Mouse (Mus musculus): ENCODE results near the gene Snx14. TPM values are rescaled to one million over a fixed set of nuclear protein-coding genes. Genes with fewer than 3 reads are reported as not detected.

Gene Snx14
- total RNA-seq, 1 experiment from 2014 or later: 66.7 TPM

GRCm38 (mm10) chr9:88380542-88380941 lies 58.2 kb downstream of the Snx14 start:
- no peak for DNase-seq

DNA sequence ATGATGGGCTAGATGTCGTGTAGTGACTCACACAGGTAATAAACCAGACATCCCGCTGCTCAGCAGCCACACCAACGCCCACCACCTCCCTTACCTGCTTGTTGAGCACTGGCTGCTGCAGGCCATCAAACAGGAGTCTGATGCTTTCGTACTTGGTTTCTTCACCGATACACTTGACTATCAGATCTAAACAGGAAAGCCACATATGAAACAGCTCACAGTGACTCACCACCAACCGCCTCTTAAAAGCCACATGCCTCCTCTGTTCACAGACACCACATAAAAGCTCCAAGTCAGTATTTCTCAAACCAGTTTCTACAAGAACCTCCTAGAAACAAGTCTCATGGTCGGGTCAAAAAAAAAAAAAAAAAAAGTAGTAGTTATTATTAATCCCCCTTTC lies 58.7 kb downstream of the Snx14 start:
- DNase-seq: no peak

GRCm38 (mm10) chr9:88379057-88379456 lies 59.7 kb downstream of the Snx14 start:
- no peak for DNase-seq

DNA sequence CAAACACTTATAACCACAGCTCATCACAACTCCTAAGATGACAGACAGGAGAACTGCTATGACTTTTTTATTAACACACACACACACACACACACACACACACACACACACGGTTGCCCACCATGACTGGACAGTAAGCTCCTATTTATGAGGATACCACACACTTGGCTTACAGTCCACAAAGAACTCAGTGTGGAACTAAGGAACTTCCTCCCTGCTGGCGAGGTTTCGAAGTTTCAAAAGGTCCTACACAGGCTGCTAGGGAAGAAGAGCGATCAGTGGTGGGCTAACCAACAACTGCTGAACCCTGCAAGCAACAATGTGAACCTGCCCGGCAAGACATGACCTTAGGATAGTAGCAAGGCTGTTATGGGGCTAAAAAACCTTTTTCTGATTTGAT lies 61.3 kb downstream of the Snx14 start:
- no peak for DNase-seq

GRCm38 (mm10) chr9:88373001-88373400 lies 65.8 kb downstream of the Snx14 start:
- no peak for DNase-seq

- no peak for DNase-seq
Observed at GRCm38 (mm10) chr9:88371201-88371600, 67.6 kb downstream of the Snx14 start.

GRCm38 (mm10) chr9:88369666-88370065 lies 69.1 kb downstream of the Snx14 start:
- DNase-seq: no peak

GRCm38 (mm10) chr9:88368476-88368875 lies 70.3 kb downstream of the Snx14 start:
- DNase-seq: no peak

DNA sequence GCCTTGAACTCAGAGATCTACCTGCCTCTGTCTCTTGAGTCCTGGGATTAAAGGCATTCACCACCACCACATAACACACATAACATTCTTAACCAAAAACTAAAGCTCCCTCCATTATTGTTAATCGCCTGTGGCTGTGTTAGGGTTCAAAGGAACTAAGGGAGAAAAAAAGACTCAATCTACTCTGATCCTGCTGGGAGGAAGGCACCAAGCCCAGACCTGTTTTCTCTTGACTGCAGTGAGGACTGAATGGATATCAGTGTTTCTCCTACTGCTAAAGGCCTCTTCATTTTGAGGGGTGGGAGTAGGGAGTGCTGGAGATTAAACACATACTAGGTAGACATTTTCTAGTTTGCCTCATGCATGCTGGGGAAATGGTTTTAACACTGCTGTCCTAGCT lies 71.0 kb downstream of the Snx14 start:
- DNase-seq: no peak

DNA sequence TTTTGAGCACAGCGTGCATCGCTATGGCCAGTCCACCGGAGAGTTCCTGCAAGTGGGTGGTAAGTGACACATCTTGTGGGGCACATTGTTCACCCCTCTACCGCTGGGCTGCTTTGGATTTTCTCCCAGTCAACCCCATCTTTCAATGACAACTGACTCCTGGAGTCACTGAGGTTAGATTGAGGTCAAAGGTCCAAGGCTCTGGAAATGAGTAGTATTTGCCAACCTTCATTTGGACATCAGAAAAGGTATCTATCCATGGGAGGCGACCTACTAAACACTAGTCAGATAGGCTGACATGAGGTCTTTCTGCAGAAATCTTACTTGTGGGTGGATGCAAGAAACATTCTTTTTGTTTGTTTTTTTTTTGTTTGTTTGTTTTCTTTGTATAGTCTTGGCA lies 71.4 kb downstream of the Snx14 start:
- no peak for DNase-seq

DNA sequence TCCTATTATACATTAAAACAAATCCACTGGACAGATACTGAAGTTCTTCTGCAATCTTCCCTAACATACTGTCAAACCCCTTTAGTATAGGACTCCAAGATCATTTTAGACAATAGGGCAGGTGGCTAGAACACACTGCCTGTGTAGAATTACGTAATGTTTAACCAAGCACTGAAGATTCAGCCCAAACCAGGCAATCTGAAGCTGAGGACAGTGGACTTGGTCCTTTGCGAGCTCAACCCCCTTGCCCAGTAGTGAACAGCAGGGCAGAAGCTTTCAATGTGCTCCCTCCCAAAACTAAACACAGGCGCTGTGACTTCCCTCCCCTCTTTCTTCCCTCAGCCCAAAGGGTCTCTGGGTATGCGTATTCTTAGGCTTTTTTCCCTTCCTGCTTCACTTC lies 71.9 kb downstream of the Snx14 start:
- no peak for DNase-seq

DNA sequence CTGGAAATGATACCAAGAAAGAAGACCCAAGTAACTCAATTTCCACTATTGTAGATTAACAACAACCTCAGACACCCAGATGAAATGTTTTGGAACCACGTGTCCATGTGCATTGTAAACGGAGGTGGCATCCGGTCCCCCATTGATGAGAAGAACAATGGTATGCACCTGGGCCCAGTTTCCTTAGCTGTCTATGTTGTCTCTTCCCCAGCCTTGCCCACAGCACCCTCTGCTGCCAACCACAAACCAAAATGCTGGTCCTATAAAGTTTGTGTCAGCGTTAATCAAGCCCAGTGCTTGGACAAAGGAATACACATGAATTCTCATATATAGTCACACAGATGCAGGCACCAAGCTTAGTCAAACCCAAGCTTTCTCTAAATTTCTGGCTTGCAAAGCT lies 72.5 kb downstream of the Snx14 start:
- DNase-seq: no peak

DNA sequence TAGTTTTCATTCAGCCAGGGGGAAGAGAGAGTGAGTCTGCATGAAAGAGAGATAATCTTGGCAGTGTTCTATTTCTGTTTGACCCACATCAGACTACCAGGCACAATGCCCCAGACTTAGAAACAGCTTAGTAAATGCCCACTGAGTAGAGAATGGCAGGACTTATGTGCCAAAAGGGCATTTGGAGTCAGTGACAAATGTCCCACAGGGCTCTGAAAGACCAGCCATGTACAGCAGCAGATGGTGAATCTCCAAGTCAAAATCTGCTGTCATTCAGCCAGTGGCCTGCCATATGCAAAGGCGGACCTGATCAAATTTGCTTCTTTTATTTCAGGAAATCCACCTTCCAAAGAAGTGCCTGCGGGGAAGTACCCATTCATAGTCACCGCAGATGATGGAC lies 75.7 kb downstream of the Snx14 start:
- DNase-seq: no peak

GRCm38 (mm10) chr9:88362055-88362850 lies 76.5 kb downstream of the Snx14 start:
- DNase-seq: no peak

DNA sequence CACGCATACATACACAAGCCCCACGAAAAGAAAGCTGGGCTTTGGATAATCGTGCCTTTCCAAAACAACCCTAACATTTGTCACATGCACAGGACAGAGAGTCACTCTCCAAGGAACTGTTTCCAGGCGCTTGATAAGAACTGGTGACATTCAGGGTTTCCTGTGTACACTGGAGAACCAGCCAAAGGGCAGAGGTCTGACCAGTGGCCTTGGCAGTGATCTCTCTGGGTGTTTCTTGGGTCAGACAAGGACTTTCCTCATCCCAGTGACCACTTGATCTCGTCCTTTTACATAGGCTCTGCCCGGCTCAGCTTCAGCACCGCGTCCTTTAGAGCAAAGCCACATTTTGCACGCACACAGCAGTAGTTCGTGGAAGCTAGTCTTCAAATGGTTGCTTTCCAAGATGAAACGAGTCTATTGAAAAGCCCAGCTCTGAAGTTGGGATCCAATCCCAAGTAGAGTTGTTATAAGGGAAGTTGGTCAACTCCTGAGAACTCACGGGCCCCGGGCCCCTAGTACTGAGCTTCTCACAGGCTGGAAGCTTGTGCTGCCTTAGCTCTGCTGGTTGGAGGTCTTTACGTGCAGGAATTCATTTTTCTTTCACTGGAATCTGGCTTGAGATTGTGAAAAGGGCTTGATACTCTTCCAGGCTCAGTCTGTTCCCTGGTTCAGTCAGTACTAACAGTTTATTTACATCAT lies 77.4 kb downstream of the Snx14 start:
- DNase-seq: peak; percentile 34

DNA sequence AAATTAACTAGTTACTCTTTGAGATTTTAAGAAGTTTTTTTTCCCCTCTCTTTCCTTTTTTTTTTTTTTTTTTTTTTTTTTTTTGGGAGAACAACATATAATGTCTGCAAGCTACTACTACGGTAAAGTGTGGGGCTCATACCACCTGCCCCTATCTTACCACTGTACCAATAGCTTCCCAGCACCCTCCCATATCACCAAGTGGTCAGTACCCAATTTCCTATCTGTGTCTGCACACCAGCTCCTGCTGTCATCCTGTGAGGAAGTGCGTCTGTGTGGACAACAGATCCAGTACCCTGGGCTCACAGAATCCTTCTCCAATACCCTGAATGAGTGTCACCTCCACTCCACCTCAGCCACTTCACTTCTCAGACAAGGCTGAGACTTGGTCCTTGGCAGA lies 79.6 kb downstream of the Snx14 start:
- no peak for DNase-seq

GRCm38 (mm10) chr9:88357173-88357572 lies 81.6 kb downstream of the Snx14 start:
- DNase-seq: no peak

DNA sequence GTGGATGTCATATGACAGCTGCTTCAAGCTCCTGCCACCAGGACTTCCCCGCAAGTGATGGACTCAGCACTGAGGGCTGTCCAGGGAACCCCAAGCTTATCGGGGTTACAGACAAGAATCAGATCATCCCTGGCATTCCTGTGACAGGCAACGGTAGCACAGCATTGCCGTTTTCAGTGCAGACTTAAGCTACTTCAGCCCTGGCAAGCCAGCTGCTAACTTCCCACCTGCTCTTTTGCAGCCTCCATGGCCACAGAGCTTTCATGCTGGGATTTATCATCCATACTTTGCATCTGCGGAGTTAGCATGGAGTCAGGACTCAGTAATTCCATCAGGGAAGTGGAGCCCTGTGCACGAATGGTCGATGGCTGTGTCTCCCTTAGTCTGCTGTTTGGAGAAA lies 85.3 kb downstream of the Snx14 start:
- no peak for DNase-seq

DNA sequence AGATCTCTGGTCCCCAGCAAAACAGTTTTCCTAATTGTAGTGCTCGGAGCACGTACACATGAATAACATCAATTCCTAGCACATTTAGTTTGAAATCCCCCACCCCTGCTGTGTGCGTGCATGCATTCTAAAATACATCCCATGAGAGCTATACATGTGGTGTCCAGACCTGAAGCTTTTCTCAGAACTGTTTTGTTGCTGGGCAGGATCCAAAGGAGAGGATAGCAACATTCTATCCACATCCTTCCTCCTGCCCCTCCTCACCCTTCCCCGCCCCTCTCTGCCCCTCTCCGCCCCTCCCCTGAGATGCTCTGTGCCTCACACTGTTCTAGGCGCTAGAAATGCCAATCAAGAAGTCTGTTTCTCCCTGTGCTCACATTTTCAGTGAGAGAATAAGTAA lies 86.0 kb downstream of the Snx14 start:
- DNase-seq: no peak

- no peak for DNase-seq
Observed at GRCm38 (mm10) chr9:88351163-88351562, 87.6 kb downstream of the Snx14 start.

DNA sequence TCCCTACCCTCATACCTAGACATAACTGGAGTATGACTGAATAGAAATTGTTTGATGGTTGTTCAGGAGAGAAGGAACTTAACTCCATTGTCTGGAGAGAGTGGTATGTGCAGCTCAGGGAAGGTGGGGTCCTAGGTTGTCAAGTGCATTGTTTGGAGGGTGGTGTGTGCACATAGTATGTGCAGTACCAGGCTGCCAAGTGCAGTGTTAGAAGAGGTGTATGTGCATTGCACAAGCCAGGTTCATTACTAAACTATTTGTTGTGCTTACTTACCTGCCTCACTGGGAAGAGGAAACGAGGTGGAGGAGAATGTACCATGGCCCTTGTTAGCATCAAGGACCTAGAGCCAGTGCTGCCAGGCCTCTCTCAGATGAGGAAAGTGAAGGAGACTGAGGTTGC lies 88.4 kb downstream of the Snx14 start:
- DNase-seq: no peak

GRCm38 (mm10) chr9:88348623-88349022 lies 90.1 kb downstream of the Snx14 start:
- no peak for DNase-seq

DNA sequence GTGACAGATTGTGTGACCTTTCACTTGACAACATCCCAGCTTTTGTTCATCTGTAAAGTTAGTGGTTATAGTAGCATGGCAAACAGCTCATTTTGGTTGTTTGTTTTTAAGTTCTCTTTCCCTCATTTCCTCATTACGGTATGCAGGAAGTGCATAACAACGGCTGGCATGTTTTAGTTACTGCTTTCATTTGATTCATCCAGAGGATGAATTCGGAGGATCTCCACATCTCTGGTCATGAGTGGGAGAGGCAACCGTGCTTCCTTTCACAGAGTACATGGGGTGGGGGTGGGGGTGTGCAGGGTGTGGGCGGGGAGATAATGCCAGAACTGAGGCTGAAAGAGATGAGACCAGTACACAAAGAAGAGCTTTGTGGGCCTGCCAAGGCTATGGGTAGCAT lies 91.9 kb downstream of the Snx14 start:
- no peak for DNase-seq

GRCm38 (mm10) chr9:88344424-88344823 lies 94.3 kb downstream of the Snx14 start:
- DNase-seq: no peak

Data from adrenal gland, postnatal 25 days (tissue).